Mouse (Mus musculus) mesoderm, embryonic 11.5 days (tissue): ENCODE results near the gene Zfp40.

Source experiments
- DNase-seq: peaks from one replicate; pipeline ENCODE4 v3.0.0-alpha.2; 2012; ENCODE audit warnings: low read depth, low spot score

Zfp40 gene

DNA sequence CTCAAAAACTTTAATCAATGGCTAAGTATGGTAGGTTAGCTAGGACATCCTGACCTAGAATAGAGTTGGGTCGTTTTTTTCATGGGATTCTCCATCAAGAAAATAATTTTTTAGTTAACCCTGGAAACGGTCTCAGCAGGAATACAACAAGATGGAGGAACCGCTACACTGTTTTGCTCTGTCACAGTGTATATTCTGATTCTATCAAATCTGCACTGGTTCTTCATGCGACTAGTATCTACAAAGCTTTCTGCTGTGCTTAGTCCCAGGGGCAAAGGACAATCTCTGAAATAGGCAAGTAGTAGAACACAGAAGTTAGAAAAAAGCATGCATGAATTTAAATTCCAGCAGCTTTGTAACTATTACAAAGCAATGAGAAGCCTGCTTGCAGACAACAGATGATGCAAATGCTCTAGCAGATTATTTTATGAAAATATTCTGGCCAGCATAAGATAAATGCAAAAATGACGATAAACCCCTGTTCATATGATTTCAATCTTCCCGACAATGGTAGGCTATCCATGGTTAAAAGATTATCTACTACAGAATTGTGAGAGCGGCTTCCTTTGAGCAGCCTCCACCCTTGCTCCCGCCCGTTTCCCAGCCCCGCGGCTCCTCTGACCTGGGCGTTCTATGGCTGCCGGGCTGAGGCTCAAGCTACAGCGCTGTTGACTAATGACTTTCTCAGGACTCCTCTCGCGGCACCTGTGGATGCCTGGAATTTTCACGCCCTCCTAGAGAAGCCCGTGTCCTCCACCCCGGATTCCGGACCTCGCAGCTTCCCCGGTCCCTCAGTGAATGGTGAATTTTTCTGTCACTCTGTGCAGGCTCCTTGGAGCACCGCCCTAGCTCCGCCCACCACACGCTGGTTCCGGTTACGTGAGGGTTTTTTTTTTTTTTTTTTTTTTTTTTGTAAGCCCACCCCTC, at the start of gene Zfp40:
Gene Zfp40 (minus strand): TSS at position 800 of the 927 bp plus-strand sequence.
- DNase-seq = peak; percentile 95

GRCm38 (mm10) chr17:23218320-23218719, 25.3 kb upstream of the Zfp40 start:
- no peak for DNase-seq

GRCm38 (mm10) chr17:23199856-23200255, 6.8 kb upstream of the Zfp40 start:
- DNase-seq = peak; percentile 11

GRCm38 (mm10) chr17:23193441-23193840, 389 bp upstream of the Zfp40 start:
- peak; percentile 63 for DNase-seq

- DNase-seq = peak; percentile 25
Measured at GRCm38 (mm10) chr17:23187680-23188079, 5.4 kb downstream of the Zfp40 start.
